Mouse (Mus musculus) myocyte (in vitro differentiated cells): ENCODE measurements around the gene Coa3.

ENCODE experiments used
- CEBPB ChIP-seq: IDR thresholded peaks from 2 replicates; pipeline ENCODE4 v1.6.1; 2011; ENCODE audit warnings: mild to moderate bottlenecking, moderate library complexity; ENCODE audit not compliant: poor library complexity, insufficient read depth, severe bottlenecking
- MAX ChIP-seq: IDR thresholded peaks from one replicate; pipeline ENCODE4 v1.6.1; 2011; ENCODE audit warnings: low read depth, mild to moderate bottlenecking, control low read depth
- MYOD1 ChIP-seq, 3 experiments: IDR thresholded peaks; one replicate each; pipeline ENCODE4 v1.6.1; 2011; ENCODE audit warnings: control low read depth in 2 of 3, low read depth in 2 of 3, mild to moderate bottlenecking in 2 of 3, moderate library complexity in 1 of 3; ENCODE audit not compliant: insufficient read length in 2 of 3, control insufficient read depth in 1 of 3
- MYOG ChIP-seq, 3 experiments: IDR thresholded peaks; one replicate each; pipeline ENCODE4 v1.6.1; 2011; ENCODE audit warnings: control low read depth in 2 of 3, low read depth in 2 of 3, mild to moderate bottlenecking in 2 of 3; ENCODE audit not compliant: insufficient read length in 2 of 3, control insufficient read depth in 1 of 3, insufficient read depth in 1 of 3
- POLR2A ChIP-seq: IDR thresholded peaks from one replicate; pipeline ENCODE4 v1.6.1; 2011; ENCODE audit warnings: low read depth, mild to moderate bottlenecking, control low read depth, moderate library complexity; ENCODE audit not compliant: insufficient read length
- SRF ChIP-seq: IDR thresholded peaks from one replicate; pipeline ENCODE4 v1.6.1; 2011; ENCODE audit warnings: low read depth; ENCODE audit not compliant: control insufficient read depth, insufficient read length
- USF1 ChIP-seq: IDR thresholded peaks from one replicate; pipeline ENCODE4 v1.6.1; 2011; ENCODE audit warnings: low read depth, mild to moderate bottlenecking, control low read depth, moderate library complexity

GRCm38 (mm10) chr11:101232010-101232839 lies 46.7 kb downstream of the Coa3 start:
- TF ChIP-seq USF1 (no peak), CEBPB (no peak), MYOG (IDR thresholded peaks at IDR 0.05; ENCODE audit: control insufficient read depth in 1 of 3, insufficient read depth in 1 of 3, insufficient read length in 2 of 3, low read depth in 2 of 3) (no peak), POLR2A (no peak), MYOD1 (IDR thresholded peaks at IDR 0.05; ENCODE audit: control insufficient read depth in 1 of 3, insufficient read length in 2 of 3, low read depth in 2 of 3) (no peak), SRF (no peak), MAX (no peak)
